Mouse (Mus musculus): ENCODE data around the gene Slc30a10. TPM values are rescaled to one million over a fixed set of nuclear protein-coding genes. Genes with fewer than 3 reads are reported as not detected.
A peak's percentile ranks its signal among the peaks of the same experiment; 100 is the strongest.

Gene Slc30a10
- polyA plus RNA-seq, 1 experiment: 14.3 TPM

DNA sequence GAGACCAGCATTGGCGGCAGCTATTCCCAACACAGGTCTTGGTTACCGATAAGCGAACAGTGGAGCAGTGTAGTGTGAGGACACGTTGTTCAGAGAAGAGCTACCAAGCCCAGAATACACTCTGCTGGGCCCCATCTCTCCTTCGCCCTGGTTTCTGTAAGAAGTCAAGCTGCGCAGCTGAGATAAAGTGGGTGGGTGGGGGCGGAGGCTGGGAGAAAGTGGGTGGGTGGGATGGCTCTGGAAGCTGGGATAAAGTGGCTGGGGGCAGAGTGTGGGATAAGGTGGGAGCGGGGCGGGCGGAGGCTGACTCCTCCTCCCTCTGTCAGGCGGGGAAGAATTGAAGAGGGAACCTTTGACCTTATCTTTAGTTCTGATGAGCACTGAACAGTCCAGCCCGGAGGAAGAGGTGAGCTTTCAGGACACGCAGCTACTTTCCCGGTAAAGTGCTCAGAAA lies 60.9 kb downstream of the Slc30a10 start:
- DNase-seq (ENCODE audit: extremely low spot score in 1 of 2, low spot score in 1 of 2): no peak

DNA sequence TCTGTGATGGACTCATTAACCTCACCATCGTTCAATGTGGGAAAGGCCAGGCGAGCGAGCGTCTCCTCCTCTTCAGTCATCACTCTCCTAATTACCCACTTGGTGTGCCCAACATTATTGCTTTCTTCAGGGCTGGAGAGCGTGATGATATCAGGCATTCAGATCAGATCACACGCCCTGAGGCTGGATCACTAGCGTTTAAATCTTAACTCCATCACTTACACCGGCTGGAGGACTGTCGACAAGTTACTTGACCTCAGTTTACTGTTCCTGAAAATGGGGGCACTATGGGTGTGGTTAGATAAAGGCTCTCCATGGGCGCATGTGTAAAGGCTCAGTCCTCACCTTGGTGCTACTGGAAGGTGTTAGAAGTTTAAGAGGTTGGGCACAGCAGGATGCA lies 61.4 kb downstream of the Slc30a10 start:
- no peak for DNase-seq (ENCODE audit: extremely low spot score in 1 of 2, low spot score in 1 of 2)

DNA sequence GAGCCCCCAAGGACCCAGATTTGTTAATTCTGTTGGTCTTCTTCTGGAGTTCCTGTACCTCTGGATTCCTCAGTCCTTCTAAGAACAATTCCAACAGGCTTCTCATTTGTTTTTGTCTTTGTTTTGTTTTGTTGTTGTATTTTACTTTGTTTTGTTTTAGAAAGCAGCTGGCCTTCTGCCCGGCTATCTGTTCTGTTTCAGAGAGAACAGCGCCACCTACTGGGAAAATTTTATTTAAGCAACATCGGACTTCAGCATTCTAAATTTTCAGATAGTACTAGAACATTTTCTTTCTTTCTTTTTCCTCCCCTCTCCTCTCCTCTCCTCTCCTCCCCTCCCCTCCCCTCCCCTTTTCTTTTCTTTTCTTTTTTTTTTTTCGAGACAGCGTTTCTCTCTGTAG lies 62.9 kb downstream of the Slc30a10 start:
- DNase-seq (ENCODE audit: extremely low spot score in 1 of 2, low spot score in 1 of 2): peak in 1 of 2 experiments; percentile 79

Other genes with a start within 250 kb of the Slc30a10 start
- 22.3 and 26.1 TPM in 2 replicates for gene Iars2, start 125.5 kb upstream of the Slc30a10 start, polyA plus RNA-seq (2012; rRNA removed)
- 89.2 and 93.1 TPM in 2 replicates for gene Bpnt1, start 122.7 kb upstream of the Slc30a10 start, polyA plus RNA-seq (2012; rRNA removed)
- gene Eprs, start 91.8 kb upstream of the Slc30a10 start, polyA plus RNA-seq (2012; rRNA removed): 34.0 and 36.7 TPM in 2 replicates

All from frontal cortex, adult 2 months (tissue).